Mouse (Mus musculus) olfactory bulb, adult 2 months (tissue): ENCODE results near the gene Anp32e. TPM values are rescaled to one million over a fixed set of nuclear protein-coding genes. Genes with fewer than 3 reads are reported as not detected.
A peak's percentile ranks its signal among the peaks of the same experiment; 100 is the strongest.
"Not testable (repeated sequence)": the region's sequence is repeated elsewhere in the genome, so short reads cannot be mapped to it uniquely, and the experiment has no call there.

Experiments
- H3K27ac ChIP-seq: fragments of 200-500 bp; 2 replicates; pipeline ENCODE4 v1.5.1; 2012; ENCODE audit warnings: low read depth, low read length; ENCODE audit not compliant: insufficient read depth
- H3K4me1 ChIP-seq: fragments of 200-500 bp; 2 replicates; pipeline ENCODE4 v1.6.1; 2012; ENCODE audit warnings: low read length; ENCODE audit not compliant: control insufficient read depth, insufficient read depth
- H3K4me3 ChIP-seq: fragments of 200-500 bp; 2 replicates; pipeline ENCODE4 v1.5.1; 2012; ENCODE audit warnings: mild to moderate bottlenecking, low read depth, low read length, moderate library complexity; ENCODE audit not compliant: insufficient read depth
- CTCF ChIP-seq: fragments of 200-500 bp; IDR thresholded peaks from 2 replicates; pipeline ENCODE4 v1.5.1; 2012; ENCODE audit warnings: low read depth, mild to moderate bottlenecking, low read length, moderate library complexity; ENCODE audit not compliant: insufficient read depth
- POLR2A ChIP-seq: fragments of 200-500 bp; IDR thresholded peaks from 2 replicates; pipeline ENCODE4 v1.6.1; 2012; ENCODE audit warnings: mild to moderate bottlenecking, low read depth, low read length, moderate library complexity; ENCODE audit not compliant: insufficient read depth
- WGBS: fragments of 180-500 bp; shearing (Covaris S2); methylation state at CpG from one replicate; pipeline ENCODE4 v1.1.7; 2018; 5-methylcytosine and 5-hydroxymethylcytosine counted together
- polyA plus RNA-seq: library from polyadenylated mRNA; stranded (reverse); fragments of >200 nt; gene quantifications from 2 replicates; pipeline ENCODE4 v1.2.4, GENCODE M21; 2012; ENCODE audit warnings: low replicate concordance; ENCODE audit not compliant: missing spikeins, insufficient read depth, insufficient read length

Gene Anp32e
- polyA plus RNA-seq, 1 experiment: 541 TPM

- Histone ChIP-seq H3K4me3 (no peak overlapping the region), H3K27ac (no peak overlapping the region), H3K4me1 (peaks cover 6% of the 10 kb centered on the region)
- no peak for TF ChIP-seq CTCF
- TF ChIP-seq POLR2A: no peak
- 81% methylated on average over 7 of the region's 7 CpGs for WGBS
These were observed 12.3 kb upstream of the Anp32e start for GRCm38 (mm10) chr3:95916760-95917159.

- not testable (repeated sequence) for H3K4me3 ChIP-seq, H3K4me1 ChIP-seq, H3K27ac ChIP-seq
- 76% methylated on average over 2 of the region's 2 CpGs for WGBS
These were observed 8.5 kb upstream of the Anp32e start for GRCm38 (mm10) chr3:95920532-95920931.

- not testable (repeated sequence) for H3K27ac ChIP-seq, H3K4me3 ChIP-seq, H3K4me1 ChIP-seq
- WGBS: 94% methylated on average over 7 of the region's 7 CpGs
These were observed 5.6 kb upstream of the Anp32e start for GRCm38 (mm10) chr3:95923429-95923828.

GRCm38 (mm10) chr3:95924185-95924584 lies 4.9 kb upstream of the Anp32e start:
- Histone ChIP-seq H3K4me3 (no peak overlapping the region), H3K27ac (no peak overlapping the region), H3K4me1 (peaks cover 2% of the 10 kb centered on the region)
- 80% methylated on average over 4 of the region's 4 CpGs for WGBS
- TF ChIP-seq CTCF: no peak
- TF ChIP-seq POLR2A: no peak

GRCm38 (mm10) chr3:95925087-95925486 lies 4.0 kb upstream of the Anp32e start:
- 84% methylated on average over 5 of the region's 5 CpGs for WGBS
- TF ChIP-seq POLR2A: no peak
- TF ChIP-seq CTCF: no peak
- H3K4me1 ChIP-seq: peaks cover 2% of the 10 kb centered on the region
- H3K27ac ChIP-seq: no peak overlapping the region
- no peak overlapping the region for H3K4me3 ChIP-seq

- 56% methylated on average over 6 of the region's 6 CpGs for WGBS
- H3K27ac ChIP-seq: no peak overlapping the region
- TF ChIP-seq CTCF (no peak), POLR2A (no peak)
- H3K4me3 ChIP-seq: no peak overlapping the region
- 0 out of 2 replicates have a peak, but pooled peaks cover 2% of the 10 kb centered on the region for H3K4me1 ChIP-seq
These were observed 787 bp upstream of the Anp32e start for GRCm38 (mm10) chr3:95928261-95928657.

GRCm38 (mm10) chr3:95929581-95930470 lies 780 bp downstream of the Anp32e start:
- H3K4me1 ChIP-seq: 0 out of 2 replicates have a peak, but pooled peaks cover 2% of the 10 kb centered on the region
- WGBS: under 1% methylated on average over 103 of the region's 105 CpGs
- H3K27ac ChIP-seq: peak overlapping the region; percentile 88; the same call in 1 of the 2 replicates
- H3K4me3 ChIP-seq: peak overlapping the region; percentile 85
- TF ChIP-seq POLR2A (peak; percentile 38; the same call in 1 of the 2 replicates), CTCF (no peak)

GRCm38 (mm10) chr3:95930471-95930789 lies 1.4 kb downstream of the Anp32e start:
- WGBS: 3% methylated on average over 5 of the region's 5 CpGs

GRCm38 (mm10) chr3:95931471-95931870 lies 2.4 kb downstream of the Anp32e start:
- TF ChIP-seq POLR2A: no peak
- 91% methylated on average over 1 of the region's 1 CpGs for WGBS
- Histone ChIP-seq H3K4me1 (0 out of 2 replicates have a peak, but pooled peaks cover 2% of the 10 kb centered on the region), H3K27ac (no peak overlapping the region), H3K4me3 (no peak overlapping the region)

More at GRCm38 (mm10) chr3:95930471-95930789, 1.4 kb downstream of the Anp32e start:
- Histone ChIP-seq H3K27ac (no peak overlapping the region), H3K4me3 (peak overlapping the region; percentile 85), H3K4me1 (0 out of 2 replicates have a peak, but pooled peaks cover 2% of the 10 kb centered on the region)
- no peak for TF ChIP-seq CTCF
- no peak for TF ChIP-seq POLR2A
